Mouse (Mus musculus): ENCODE data around the gene Psg27. TPM values are rescaled to one million over a fixed set of nuclear protein-coding genes. Genes with fewer than 3 reads are reported as not detected.

Psg27 gene
- total and polyA plus RNA-seq, 3 experiments: 0.05 TPM; not detected in 2

DNA sequence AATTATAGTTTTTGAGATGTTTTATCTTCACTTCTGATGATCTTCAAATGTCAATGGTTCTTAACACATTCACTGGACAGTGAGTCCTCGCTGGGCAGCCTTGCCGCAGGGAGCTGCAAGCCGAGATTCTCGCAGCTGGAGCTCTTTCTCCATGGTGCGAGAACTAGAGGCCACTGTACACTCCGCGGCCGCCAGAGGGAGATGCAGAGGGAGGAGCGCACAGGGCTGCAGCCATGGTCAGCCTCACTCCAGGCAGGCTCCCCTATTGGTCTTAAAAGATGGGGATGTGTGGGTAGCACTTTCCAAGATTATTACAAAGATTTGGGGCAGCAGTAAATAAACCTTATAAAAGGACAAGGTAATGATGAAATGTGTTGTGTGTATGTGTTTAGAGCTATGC, 55.6 kb downstream of the Psg27 start:
- TF ChIP-seq POLR2AphosphoS5 (IDR thresholded peaks at IDR 0.05; ENCODE audit: insufficient replicate concordance, low read depth, low read length) (no peak), GATA2 (IDR thresholded peaks at IDR 0.05; ENCODE audit: borderline replicate concordance, low read depth, low read length) (no peak), GATA1 (IDR thresholded peaks at IDR 0.05; ENCODE audit: borderline replicate concordance, low read length) (no peak), TAL1 (conservative IDR thresholded peaks at IDR 0.05; ENCODE audit: low read depth, low read length) (no peak), CTCF (IDR thresholded peaks at IDR 0.05; ENCODE audit: low read depth, low read length) (no peak)
- Histone ChIP-seq H3K27me3 (ENCODE audit: insufficient read depth, low read length) (no peaks in the 10 kb centered on the region), H3K36me3 (replicated peaks) (no peaks in the 10 kb centered on the region), H3K4me3 (ENCODE audit: low read depth, low read length) (no peak overlapping the region), H3K9me3 (replicated peaks) (no peaks in the 10 kb centered on the region), H3K4me1 (ENCODE audit: insufficient read depth, low read depth, low read length) (no peaks in the 10 kb centered on the region)
- ATAC-seq (ENCODE audit: extremely low read depth, insufficient number of reproducible peaks, low FRiP score, poor library complexity, severe bottlenecking) (no peak), DNase-seq (ENCODE audit: low spot score) (no peak)

Other genes with a start within 250 kb of the Psg27 start
- gene Psg18, start 212.3 kb downstream of the Psg27 start, total RNA-seq (2014; fragmentation: Nextera tagmentation): not detected in 2 replicates
- gene Psg18, start 212.3 kb downstream of the Psg27 start, total RNA-seq (2017): 0.16 TPM in 1 of 2 replicates, not detected in the other
- not detected in 2 replicates for gene Psg18, start 212.3 kb downstream of the Psg27 start, polyA plus RNA-seq (2012)
- not detected in 2 replicates for gene Psg28, start 135.3 kb downstream of the Psg27 start, total RNA-seq (2014; fragmentation: Nextera tagmentation)
- gene Psg28, start 135.3 kb downstream of the Psg27 start, total RNA-seq (2017): not detected in 2 replicates
- gene Psg28, start 135.3 kb downstream of the Psg27 start, polyA plus RNA-seq (2012): not detected in 2 replicates
- gene Psg26, start 83.1 kb downstream of the Psg27 start, total RNA-seq (2014; fragmentation: Nextera tagmentation): not detected in 2 replicates
- gene Psg26, start 83.1 kb downstream of the Psg27 start, total RNA-seq (2017): not detected in 2 replicates
- not detected in 2 replicates for gene Psg26, start 83.1 kb downstream of the Psg27 start, polyA plus RNA-seq (2012)
- gene Psg25, start 35.0 kb downstream of the Psg27 start, total RNA-seq (2014; fragmentation: Nextera tagmentation): not detected in 2 replicates
- gene Psg25, start 35.0 kb downstream of the Psg27 start, total RNA-seq (2017): 0.16 TPM in 1 of 2 replicates, not detected in the other
- gene Psg25, start 35.0 kb downstream of the Psg27 start, polyA plus RNA-seq (2012): not detected in 2 replicates
- not detected in 2 replicates for gene Psg23, start 49.2 kb upstream of the Psg27 start, total RNA-seq (2014; fragmentation: Nextera tagmentation)
- gene Psg23, start 49.2 kb upstream of the Psg27 start, total RNA-seq (2017): 0.06 TPM in 1 of 2 replicates, not detected in the other
- not detected in 2 replicates for gene Psg23, start 49.2 kb upstream of the Psg27 start, polyA plus RNA-seq (2012)
- not detected in 2 replicates for gene Psg21, start 89.4 kb upstream of the Psg27 start, total RNA-seq (2014; fragmentation: Nextera tagmentation)
- gene Psg21, start 89.4 kb upstream of the Psg27 start, total RNA-seq (2017): 0.22 TPM in 1 of 2 replicates, not detected in the other
- gene Psg21, start 89.4 kb upstream of the Psg27 start, polyA plus RNA-seq (2012): not detected in 2 replicates
- gene Psg20, start 118.9 kb upstream of the Psg27 start, total RNA-seq (2014; fragmentation: Nextera tagmentation): not detected in 2 replicates
- 0.12 TPM in 1 of 2 replicates, not detected in the other for gene Psg20, start 118.9 kb upstream of the Psg27 start, total RNA-seq (2017)
- not detected in 2 replicates for gene Psg20, start 118.9 kb upstream of the Psg27 start, polyA plus RNA-seq (2012)
- not detected in 2 replicates for gene Psg22, start 150.8 kb upstream of the Psg27 start, total RNA-seq (2014; fragmentation: Nextera tagmentation)
- gene Psg22, start 150.8 kb upstream of the Psg27 start, total RNA-seq (2017): 0.11 TPM in 1 of 2 replicates, not detected in the other
- not detected in 2 replicates for gene Psg22, start 150.8 kb upstream of the Psg27 start, polyA plus RNA-seq (2012)
- not detected in 2 replicates for gene Psg19, start 231.2 kb upstream of the Psg27 start, total RNA-seq (2014; fragmentation: Nextera tagmentation)
- 0.11 TPM in 1 of 2 replicates, not detected in the other for gene Psg19, start 231.2 kb upstream of the Psg27 start, total RNA-seq (2017)
- not detected in 2 replicates for gene Psg19, start 231.2 kb upstream of the Psg27 start, polyA plus RNA-seq (2012)

Data from G1E (cell line).